Mouse (Mus musculus): ENCODE measurements around the gene Lamtor5.

DNA sequence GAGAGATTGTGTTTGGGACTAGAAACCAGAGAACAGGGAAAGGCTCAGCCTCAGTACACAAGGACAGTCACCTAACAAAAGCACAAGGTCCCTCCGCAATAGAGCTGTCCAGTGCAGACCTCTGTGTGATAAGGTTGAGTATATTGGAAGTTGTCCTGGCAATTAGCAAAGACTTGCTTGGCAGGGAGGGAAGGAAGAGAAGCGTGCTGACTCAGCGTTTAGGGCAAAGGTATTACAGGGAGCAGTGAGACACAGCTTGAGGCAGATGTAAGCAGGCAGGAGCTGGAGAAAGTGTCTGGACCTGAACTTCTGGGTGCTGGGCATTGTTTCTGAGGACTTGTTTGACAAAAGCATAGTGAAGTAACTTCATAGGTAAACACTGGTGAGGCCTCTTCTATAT lies 22.7 kb upstream of the Lamtor5 start:
- TF ChIP-seq CTCF (IDR thresholded peaks at IDR 0.05; ENCODE audit: borderline replicate concordance, insufficient read depth, low read length), result no peak
- no peak for TF ChIP-seq POLR2A (IDR thresholded peaks at IDR 0.05; ENCODE audit: low read depth, low read length)
